Mouse (Mus musculus): ENCODE measurements at regions not wholly inside any gene's neighbourhood (a gene's known extent, or its start where the extent isn't known, plus 50 kb on each side); places are given as distances from the start of the nearest gene placed in this dataset.

DNA sequence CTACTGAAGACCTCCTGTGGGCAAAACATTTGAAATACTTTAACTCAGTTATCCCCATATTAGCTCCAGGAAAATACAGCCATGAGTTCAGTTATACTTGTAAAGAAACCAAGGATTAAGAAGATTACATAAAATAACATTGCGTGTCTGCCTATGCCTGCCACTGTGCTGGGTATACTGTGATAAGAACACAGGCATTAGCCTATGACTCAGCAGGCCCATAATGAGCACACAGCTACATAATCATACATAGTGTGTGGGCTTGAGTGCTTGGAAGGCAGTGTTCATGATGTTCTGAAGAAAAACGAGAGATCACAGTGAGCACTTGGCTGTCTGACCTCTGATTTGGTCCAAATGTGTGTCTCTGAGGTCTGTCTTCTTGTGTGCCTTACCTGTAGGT, 101.3 kb upstream of the Plpp4 start:
- Histone ChIP-seq H3K9ac (ENCODE audit: control insufficient read depth, low read depth, low read length, poor library complexity, severe bottlenecking) (no peak overlapping the region), H3K79me2 (ENCODE audit: control insufficient read depth, insufficient read depth, low read length, poor library complexity) (no peaks in the 10 kb centered on the region), H3K4me3 (ENCODE audit: control insufficient read depth in 1 of 2, insufficient read depth in 1 of 2, low read depth in 2 of 2, low read length in 2 of 2) (no peak overlapping the region), H3K36me3 (ENCODE audit: control insufficient read depth in 1 of 2, insufficient read depth in 2 of 2, low read length in 2 of 2) (no peaks in the 10 kb centered on the region), H3K9me3 (replicated peaks; ENCODE audit: insufficient read depth, low read length) (no peaks in the 10 kb centered on the region), H3K27me3 (ENCODE audit: control insufficient read depth in 1 of 2, insufficient read depth in 2 of 2, low read length in 2 of 2) (no peaks in the 10 kb centered on the region), H3K4me1 (ENCODE audit: control insufficient read depth in 1 of 2, insufficient read depth in 2 of 2, low read length in 2 of 2) (no peaks in the 10 kb centered on the region), H3K27ac (ENCODE audit: control insufficient read depth, low read depth, low read length) (no peak overlapping the region)
- no peak for DNase-seq (ENCODE audit: low read depth, low spot score)
- no peak for TF ChIP-seq NRF1 (IDR thresholded peaks at IDR 0.05; ENCODE audit: insufficient read depth, low read depth, low read length, poor library complexity, severe bottlenecking)
- no peak for TF ChIP-seq HCFC1 (IDR thresholded peaks at IDR 0.05; ENCODE audit: low read depth, low read length)
- no peak for TF ChIP-seq USF1 (IDR thresholded peaks at IDR 0.05; ENCODE audit: low read depth, low read length)
- no peak for TF ChIP-seq EP300 (IDR thresholded peaks at IDR 0.05; ENCODE audit: low read depth in 1 of 2, low read length in 2 of 2)
- no peak for TF ChIP-seq JUND (IDR thresholded peaks at IDR 0.05; ENCODE audit: low read depth, low read length)
- TF ChIP-seq POLR2AphosphoS2 (IDR thresholded peaks at IDR 0.05; ENCODE audit: low read length): no peak
- no peak for TF ChIP-seq USF2 (IDR thresholded peaks at IDR 0.05; ENCODE audit: borderline replicate concordance in 1 of 2, insufficient read depth in 1 of 2, low read depth in 1 of 2, low read length in 2 of 2)

DNA sequence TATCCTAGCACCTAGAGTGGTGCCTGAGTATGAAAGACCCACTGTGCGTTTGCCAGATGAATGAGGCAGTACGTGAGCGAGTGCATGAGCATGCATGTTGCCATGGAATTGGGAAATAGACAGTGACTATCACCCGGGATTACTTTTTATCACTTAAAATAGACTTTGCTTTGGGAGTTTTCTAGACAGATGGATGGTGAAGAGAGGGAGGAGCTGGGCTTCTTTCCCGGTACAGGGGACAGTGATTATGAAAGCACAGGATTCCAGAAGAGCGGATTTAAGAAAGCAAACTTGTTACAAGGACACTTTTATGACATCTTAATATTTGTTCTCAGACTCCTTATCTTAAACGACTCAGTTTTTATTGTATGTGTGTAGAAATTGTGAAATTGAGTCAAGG, 86.9 kb upstream of the Plpp4 start:
- DNase-seq (ENCODE audit: low read depth, low spot score): no peak
- no peak overlapping the region for H3K4me3 ChIP-seq (ENCODE audit: control insufficient read depth in 1 of 2, insufficient read depth in 1 of 2, low read depth in 2 of 2, low read length in 2 of 2)
- TF ChIP-seq POLR2AphosphoS5 (IDR thresholded peaks at IDR 0.05; ENCODE audit: borderline replicate concordance, low read depth, low read length): no peak
- TF ChIP-seq MYB (IDR thresholded peaks at IDR 0.05; ENCODE audit: low read depth, low read length): no peak
- no peak for TF ChIP-seq NRF1 (IDR thresholded peaks at IDR 0.05; ENCODE audit: insufficient read depth, low read depth, low read length, poor library complexity, severe bottlenecking)
- TF ChIP-seq E2F4 (IDR thresholded peaks at IDR 0.05; ENCODE audit: borderline replicate concordance, low read depth, low read length): no peak
- TF ChIP-seq POLR2AphosphoS2 (IDR thresholded peaks at IDR 0.05; ENCODE audit: low read length): no peak
- no peak for TF ChIP-seq TAL1 (IDR thresholded peaks at IDR 0.05; ENCODE audit: low read length)
- no peak for TF ChIP-seq MYC (IDR thresholded peaks at IDR 0.05; ENCODE audit: low read depth, low read length)
- TF ChIP-seq USF2 (IDR thresholded peaks at IDR 0.05; ENCODE audit: borderline replicate concordance in 1 of 2, insufficient read depth in 1 of 2, low read depth in 1 of 2, low read length in 2 of 2): no peak
- no peak for TF ChIP-seq MAX (IDR thresholded peaks at IDR 0.05; ENCODE audit: low read length)
- no peak for TF ChIP-seq USF1 (IDR thresholded peaks at IDR 0.05; ENCODE audit: low read depth, low read length)
- TF ChIP-seq UBTF (IDR thresholded peaks at IDR 0.05; ENCODE audit: borderline replicate concordance, insufficient read depth, low read depth, low read length): no peak
- TF ChIP-seq TBP (IDR thresholded peaks at IDR 0.05; ENCODE audit: low read depth, low read length): no peak
- TF ChIP-seq ZC3H11A (IDR thresholded peaks at IDR 0.05; ENCODE audit: low read depth, low read length): no peak
- no peak for TF ChIP-seq ZMIZ1 (IDR thresholded peaks at IDR 0.05; ENCODE audit: low read depth, low read length)
- no peak for TF ChIP-seq KAT2A (conservative IDR thresholded peaks at IDR 0.05; ENCODE audit: low read depth, low read length)
- no peaks in the 10 kb centered on the region for H3K36me3 ChIP-seq (ENCODE audit: control insufficient read depth in 1 of 2, insufficient read depth in 2 of 2, low read length in 2 of 2)
- H3K4me1 ChIP-seq (ENCODE audit: control insufficient read depth in 1 of 2, insufficient read depth in 2 of 2, low read length in 2 of 2): no peaks in the 10 kb centered on the region
- H3K9me3 ChIP-seq (replicated peaks; ENCODE audit: insufficient read depth, low read length): no peaks in the 10 kb centered on the region
- no peak overlapping the region for H3K9ac ChIP-seq (ENCODE audit: control insufficient read depth, low read depth, low read length, poor library complexity, severe bottlenecking)
- no peaks in the 10 kb centered on the region for H3K27me3 ChIP-seq (ENCODE audit: control insufficient read depth in 1 of 2, insufficient read depth in 2 of 2, low read length in 2 of 2)
- no peaks in the 10 kb centered on the region for H3K79me2 ChIP-seq (ENCODE audit: control insufficient read depth, insufficient read depth, low read length, poor library complexity)
- no peak overlapping the region for H3K27ac ChIP-seq (ENCODE audit: control insufficient read depth, low read depth, low read length)

Measured in MEL (cell line).